Mouse (Mus musculus): ENCODE measurements around the gene Rabgap1l. TPM values are rescaled to one million over a fixed set of nuclear protein-coding genes. Genes with fewer than 3 reads are reported as not detected.

Gene Rabgap1l
- 208 TPM for polyA plus RNA-seq (2017; shearing (Covaris generic))

DNA sequence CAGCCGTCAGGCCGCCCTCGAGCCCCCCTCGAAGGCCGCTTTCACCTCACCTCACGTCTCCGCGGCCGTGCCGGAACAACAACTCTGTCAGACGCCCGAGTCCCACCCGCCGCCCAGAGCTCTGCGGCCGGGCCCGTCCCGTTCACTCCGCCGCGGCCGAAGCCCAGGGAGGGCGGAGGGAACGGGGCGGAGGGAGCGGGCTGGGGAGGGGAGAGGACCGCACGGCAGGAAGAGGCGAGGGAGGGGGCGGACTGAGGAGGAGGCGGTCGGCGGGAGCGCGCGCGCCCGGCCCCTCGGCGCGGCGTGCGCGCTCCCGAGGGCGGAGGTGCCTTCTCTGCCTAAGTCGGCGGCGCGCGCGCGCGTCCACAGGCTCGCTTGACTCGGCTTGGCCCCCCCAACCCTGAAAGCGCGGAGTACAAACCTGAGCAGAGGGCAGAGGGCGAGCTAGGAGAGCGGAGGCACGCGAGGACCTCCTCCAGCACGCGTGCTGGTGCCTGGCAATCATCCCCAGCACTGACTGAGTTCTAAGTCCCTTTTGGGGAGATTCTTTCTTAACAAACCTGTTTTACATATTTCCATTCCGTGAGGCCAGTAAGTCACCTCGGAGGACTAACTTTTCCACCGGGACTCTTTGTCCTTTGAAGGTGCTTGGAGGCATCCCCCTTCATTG is at the start of gene Rabgap1l:
TSS of gene Rabgap1l (minus strand) at position 526 of the 670 bp plus-strand sequence.

DNA sequence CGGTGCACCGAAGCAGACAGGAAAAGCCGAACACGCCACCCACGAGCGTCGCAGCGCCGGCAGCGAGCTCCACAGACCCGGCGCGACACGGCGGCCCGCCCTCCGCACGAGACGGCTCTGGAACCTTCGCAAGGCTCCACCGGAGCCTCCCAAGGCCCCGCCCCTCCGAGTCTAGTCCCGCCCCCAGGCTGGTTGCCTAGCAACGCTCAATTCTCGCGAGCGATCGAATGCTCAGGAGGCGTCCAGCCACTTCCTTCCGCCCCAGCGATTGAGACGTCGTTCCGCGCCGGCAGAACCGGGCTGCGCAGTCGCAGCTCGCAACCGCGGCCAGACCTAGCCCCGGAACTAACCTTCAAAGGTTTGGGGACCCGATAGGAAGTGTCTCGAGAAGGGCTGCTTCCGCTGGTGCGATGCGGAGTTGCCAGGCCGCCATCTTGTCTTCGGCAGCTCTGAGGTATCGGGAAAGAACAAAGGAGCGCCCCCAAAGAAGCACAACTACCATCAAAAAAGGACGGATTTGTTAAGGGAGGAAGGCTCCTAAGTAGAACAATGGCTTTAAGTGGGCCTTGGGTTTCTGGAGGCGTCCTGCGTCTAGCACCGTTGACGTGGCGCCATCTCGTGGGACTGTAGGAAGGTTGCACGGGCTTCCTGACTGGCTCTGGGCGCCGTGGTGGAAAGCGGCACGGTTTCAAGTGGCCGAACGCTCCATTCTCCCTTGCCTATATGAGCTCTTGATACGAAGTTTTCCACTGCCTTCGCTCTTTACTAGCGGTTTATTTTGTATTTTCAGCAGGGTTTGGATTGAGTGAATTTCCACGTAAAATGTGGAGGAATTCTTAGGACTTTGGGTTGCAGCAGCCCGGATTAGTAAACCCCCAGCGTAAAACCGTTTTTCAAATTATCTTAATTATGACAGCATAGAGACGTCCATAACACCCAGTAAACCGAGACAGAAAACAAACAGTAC is 580.0 kb downstream of the Rabgap1l start, which contains the start of gene Cacybp:
TSS of gene Cacybp (minus strand) at position 173 of the 967 bp plus-strand sequence.

DNA sequence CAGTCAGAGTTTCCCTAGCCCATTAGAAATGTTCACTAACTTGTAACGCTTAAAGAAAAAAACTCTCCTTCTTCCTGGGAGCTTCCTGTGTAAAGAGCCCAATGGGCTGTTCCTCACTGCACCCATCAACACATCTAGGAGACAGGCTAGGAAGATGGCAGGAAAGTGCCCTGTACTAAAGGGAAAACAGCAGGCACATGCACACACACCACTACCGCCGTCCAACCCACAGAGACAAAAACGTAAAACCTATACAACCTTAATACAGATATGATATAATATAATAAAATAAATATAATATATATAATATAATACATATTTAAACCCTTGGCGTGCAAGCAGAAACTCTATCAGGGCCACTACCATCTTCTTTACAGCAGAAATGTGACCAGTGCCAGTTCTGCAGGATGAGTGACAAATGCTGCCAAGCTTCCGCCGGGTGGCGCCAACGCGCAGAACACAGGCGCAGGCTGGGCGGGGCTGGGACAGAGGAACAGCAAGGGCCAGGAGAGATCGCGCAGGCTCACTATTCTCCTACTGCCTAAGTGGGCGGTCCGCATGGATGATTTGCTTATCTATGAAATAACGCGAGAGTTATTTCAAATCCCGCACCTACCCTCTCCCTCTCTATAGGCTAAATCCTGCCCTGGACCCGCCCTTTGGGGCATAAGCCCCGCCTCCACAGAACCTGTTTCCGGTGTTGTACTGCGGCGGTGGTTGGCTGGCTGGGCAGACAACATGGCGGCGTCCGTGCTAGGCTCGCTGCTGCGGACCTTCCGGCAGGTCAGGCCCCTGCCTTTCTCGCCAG is 598.3 kb downstream of the Rabgap1l start, which contains the start of gene Mrps14:
TSS of gene Mrps14 (plus strand) at position 687 of the 808 bp plus-strand sequence.

Other genes with a start within 250 kb of the Rabgap1l start
- gene Rc3h1, start 113.2 kb upstream of the Rabgap1l start, polyA plus RNA-seq (2017; shearing (Covaris generic)) = 27.2 TPM
- 0.84 TPM for gene Serpinc1, start 185.4 kb upstream of the Rabgap1l start, polyA plus RNA-seq (2017; shearing (Covaris generic))
- 10.2 TPM for gene Zbtb37, start 241.6 kb upstream of the Rabgap1l start, polyA plus RNA-seq (2017; shearing (Covaris generic))

Measured in effector memory CD4-positive, alpha-beta T cell, adult 5 months (primary cell).